Mouse (Mus musculus): ENCODE measurements at regions not wholly inside any gene's neighbourhood (a gene's known extent, or its start where the extent isn't known, plus 50 kb on each side); places are given as distances from the start of the nearest gene placed in this dataset.

DNA sequence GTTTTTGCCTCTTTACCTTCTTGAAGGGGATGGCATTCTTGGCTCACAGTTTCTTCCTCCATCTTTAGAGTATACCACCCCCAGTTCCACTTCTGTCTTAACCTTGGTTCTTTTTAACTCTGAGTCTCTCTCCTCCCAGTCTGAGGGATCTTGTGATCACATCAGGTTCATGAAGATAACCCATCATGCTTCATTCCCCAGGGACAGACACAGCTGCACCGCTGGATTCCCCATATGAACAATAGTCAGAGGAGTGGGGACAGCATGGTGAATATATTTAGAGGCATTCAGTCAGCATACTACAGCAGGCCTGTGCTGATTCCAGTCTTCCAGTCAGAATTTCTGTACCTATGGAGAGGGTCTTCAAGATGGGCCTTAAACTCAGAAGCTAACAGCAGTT lies 103.1 kb downstream of the Cavin4 start:
- no peak for TF ChIP-seq CTCF (IDR thresholded peaks at IDR 0.05; ENCODE audit: low read depth)
- TF ChIP-seq EP300 (IDR thresholded peaks at IDR 0.05; ENCODE audit: low read depth): no peak

Data from liver, postnatal 0 days (tissue).